1 mouse cellular context compared by ENCODE assay signal in the genomic region with DNA sequence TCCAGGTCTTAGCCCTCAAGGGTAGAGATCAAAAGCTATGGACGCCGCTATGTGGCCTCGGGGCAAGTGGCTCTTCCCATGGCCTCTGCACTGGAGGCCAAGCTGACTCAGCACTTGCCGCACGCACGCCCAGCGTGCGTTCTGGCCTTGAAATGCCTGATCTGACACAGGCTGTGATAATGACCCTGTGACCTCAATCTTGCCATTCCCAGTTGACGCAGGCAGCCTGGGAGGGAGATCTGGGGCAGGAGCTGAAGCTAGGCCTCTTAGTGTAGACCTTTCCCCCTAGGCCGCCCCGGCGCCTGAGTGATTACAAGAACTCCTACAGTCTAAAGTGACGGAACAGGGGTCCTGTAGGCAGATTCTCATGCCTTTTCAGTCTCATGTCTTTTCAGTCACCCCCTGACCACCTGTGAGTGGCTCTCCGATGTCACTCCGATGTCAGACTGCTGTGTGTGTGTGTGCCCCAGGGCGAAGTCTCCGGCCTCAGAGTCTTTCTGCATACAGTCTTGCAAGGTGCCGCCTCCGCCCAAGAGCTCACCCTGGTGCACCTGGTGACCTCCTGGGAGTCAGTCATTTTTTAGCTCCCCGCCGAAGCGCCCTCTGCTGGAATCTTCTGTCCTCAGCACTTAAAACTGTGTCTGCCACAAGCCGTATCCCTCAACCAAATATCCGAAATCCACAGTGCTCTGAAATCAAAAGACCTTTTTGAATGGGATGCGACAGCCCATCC.
TF ChIP-seq lines count a peak whose summit lies in the region.

No protein-coding gene starts in this region.

TF ChIP-seq in MEL, 35 proteins besides CTCF, POLR2A, EP300 and RAD21 (continued from another document):
- no peak for TF ChIP-seq MYC (IDR thresholded peaks at IDR 0.05; ENCODE audit: low read depth, low read length)
